Mouse (Mus musculus) cerebral cortex, adult 2 months (tissue): ENCODE measurements around the gene Faap24.

Experiments used
- WGBS: fragments of 180-500 bp; shearing (Covaris S2); methylation state at CpG from one replicate; pipeline ENCODE4 v1.1.7; 2018; 5-methylcytosine and 5-hydroxymethylcytosine counted together

Gene Faap24

DNA sequence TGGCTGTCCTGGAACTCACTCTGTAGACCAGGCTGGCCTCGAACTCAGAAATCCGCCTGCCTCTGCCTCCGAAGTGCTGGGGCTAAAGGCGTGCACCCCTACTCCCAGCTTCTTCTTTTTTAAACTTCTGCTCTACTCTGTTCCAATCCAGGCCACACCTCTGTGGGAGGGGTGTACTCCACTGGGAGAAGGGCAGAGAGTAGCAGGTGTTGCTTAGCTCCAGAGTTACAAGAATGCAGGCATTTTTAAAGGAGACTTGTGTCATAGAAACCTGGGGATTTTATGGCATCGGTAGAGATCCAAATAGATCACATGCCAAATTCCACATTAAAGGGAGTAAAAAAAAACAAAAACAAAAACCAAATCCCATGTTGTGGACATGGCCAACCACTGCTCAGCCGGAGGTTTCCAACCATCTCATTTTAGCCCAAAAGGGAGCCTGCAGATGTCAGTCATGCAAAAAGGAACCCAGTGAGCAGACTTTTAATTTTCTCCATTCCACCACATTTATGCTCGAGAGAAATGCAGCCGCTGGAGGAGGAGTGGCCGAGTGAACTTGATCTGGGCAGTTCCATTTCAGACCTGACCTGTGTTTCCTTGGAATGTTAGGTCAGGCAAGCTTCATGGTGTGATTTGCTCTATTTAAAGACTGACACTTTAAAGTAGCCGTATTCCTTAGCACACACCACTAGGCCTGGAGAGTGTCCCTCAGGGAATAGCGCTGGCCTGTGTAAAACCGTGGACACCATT, 31.3 kb downstream of the Faap24 start:
- 82% methylated on average over 12 of the region's 12 CpGs for WGBS

DNA sequence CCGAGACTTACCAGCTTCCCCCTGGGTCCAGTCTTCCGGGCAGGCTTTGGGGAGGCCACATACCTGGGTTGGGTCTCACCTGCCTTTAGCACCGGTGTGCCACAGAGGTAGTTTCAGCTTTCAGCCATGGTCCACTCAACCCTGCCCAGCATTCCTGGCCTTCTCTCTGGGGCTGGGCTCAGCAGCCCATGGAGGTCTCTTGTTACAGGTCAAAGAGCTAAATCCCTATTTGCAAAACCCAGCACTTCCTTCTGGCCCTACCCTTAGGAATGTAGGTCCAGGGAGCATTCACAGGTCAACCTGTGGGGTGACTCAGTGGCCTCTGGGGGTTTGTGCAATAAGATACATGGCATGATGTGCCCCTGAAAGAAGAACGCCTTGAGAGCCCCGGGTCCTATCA, 33.8 kb downstream of the Faap24 start:
- 88% methylated on average over 5 of the region's 5 CpGs for WGBS

DNA sequence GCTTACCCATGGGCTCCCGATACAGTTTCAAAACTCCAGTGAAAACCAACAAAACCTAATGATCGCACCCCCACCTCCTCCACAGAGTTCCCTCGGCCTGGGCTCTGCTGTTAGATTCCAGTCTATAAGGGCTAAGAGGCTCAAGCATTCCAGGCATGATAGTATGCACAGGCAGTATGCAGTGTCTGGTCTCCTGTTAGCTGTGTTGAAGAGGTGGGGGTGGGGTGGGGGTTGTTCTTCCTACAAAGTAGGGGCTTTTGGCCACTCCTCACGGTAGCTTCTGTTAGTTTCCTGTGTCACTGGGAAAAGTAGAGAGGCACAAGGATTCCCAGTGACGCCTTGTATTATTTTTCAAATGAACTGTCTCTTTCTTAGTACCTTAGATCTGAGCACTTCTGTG, 34.4 kb downstream of the Faap24 start:
- 88% methylated on average over 5 of the region's 5 CpGs for WGBS

DNA sequence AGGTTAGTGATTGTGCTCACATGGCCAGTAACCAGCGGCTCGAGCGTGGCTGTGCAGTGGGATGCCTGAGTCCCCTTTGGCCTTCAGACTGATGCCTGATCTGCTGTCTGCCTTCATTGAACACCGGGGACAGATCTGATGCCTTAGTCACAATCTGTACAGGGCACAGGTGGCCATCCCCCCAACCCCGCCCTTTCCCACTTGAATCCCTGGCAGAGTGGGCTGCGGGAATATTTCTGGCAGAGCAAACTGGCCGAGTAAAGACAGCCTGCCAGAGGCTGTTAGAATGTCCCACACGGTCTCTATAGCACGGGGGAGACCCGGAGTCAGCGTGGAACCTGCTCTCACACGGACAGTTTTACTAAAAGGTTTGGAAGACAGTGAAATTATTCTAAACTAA, 39.0 kb downstream of the Faap24 start:
- WGBS, result 83% methylated on average over 12 of the region's 12 CpGs

DNA sequence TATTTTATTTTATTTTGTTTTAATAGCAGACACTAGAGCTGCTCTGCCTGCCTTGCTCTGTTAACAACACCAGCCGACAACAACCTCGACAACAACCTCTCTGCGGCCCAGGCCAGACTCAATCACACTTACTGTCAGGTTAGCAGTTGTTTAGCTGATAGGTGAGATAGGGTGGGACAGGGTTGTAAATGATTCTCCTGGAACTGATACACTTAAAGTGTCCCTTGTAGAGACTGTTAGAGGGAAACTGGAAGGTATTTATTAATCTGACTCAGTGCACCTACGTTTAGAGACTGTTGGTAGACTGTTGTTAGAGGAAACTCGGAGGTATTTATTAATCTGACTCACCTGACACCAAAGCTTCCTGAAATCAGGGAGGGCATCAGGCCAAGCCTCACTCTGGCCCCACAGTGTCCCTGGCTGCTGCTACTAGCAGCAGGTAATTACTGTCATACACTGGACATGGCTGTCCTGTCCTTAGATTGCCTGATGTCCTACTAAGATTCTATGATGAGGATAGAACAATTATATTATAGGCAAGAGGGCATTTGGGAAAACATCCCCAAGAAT, 41.2 kb downstream of the Faap24 start:
- WGBS, result 89% methylated on average over 5 of the region's 5 CpGs

DNA sequence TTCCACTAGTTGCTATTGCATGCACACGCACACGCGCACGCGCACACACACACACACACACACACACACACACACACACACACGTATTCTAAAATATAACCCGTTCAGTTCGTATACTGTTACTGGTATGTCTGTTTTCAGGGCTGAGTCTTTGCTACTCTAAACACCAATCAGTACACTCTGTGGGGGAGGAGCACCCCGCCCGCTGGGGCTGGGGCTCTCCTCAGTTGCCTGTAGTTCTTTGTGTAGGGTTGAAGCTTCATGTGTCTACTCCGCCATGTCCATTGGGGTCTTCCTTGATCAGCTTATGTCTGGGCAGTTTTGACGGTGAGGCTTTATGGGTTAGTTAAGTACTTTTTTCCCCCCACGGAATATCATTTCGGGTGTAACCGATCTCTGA, 43.3 kb downstream of the Faap24 start:
- 97% methylated on average over 15 of the region's 15 CpGs for WGBS

DNA sequence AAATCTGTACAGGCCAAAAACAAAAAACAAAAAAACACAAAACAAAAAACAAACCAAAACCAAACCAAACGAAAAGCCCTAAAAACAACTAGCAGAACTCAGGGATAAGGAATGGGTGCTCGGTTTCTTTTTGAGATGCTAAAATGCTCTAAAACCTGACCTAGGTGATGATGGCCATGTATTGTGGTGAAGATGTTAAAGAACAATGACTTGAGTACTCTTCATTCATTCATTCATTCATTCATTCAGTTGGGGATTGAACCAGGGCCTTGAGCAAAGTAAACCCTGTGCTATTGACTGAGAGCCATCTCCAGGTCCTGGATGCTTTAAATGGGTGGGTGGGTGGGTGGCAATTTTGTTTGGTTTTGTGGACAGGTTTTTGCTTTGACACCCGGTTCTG, 45.5 kb downstream of the Faap24 start:
- 91% methylated on average over 3 of the region's 3 CpGs for WGBS

DNA sequence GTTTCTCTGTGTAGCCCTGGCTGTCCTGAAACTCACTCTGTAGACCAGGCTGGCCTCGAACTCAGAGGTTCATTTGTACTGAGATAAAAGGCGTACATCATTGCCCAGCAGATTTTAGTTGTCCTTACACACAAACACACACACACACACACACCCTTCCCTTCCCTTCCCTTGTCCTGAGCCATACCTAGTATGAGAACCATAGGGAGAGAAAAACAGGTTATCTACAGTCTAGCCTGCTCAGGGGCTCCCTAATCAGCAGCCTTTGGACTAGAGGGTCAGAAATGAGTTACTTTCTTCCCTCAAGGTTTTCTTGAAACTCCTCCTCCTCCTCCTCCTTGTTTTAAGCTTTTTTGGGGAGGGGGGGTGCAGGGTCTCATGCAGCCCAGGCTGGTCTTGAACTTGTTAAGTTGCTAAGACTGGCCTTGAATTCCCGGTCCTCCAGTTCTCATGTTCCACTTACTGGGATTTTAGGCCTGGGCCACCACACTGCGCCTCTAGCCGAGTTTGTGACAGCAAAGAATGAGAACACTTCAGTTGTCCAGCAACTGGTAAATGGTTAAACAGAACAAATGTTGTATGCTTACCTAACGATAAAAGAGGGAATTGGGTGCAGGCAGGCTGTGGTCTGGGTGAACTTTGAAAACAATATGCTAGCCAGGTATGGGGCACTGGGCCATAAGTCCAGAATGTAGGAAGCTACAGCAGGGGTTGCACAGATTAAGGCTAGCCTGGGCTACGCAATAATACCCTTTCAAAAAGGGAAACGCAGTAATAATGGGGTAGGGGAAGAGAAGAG, 46.6 kb downstream of the Faap24 start:
- WGBS, result 95% methylated on average over 8 of the region's 8 CpGs

DNA sequence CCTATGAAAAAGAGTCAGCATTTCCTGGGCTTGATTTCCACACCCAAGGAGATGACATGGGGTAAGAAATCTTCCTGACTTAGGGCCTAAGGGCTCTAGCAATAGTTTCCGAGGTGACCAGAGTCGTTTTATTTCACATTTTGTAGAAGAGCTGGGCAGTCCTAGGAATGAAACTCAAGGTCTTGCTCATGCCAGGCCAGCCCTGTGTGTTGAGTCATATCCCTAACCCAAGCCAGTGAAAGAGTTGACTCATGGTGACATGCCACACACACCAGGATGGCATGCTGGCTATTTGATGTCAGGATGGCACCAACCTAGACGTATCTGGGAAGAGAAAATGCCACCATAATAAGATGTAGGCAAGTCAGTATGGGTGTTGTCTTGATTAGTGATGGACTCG, 47.6 kb downstream of the Faap24 start:
- WGBS, result 92% methylated on average over 4 of the region's 4 CpGs

DNA sequence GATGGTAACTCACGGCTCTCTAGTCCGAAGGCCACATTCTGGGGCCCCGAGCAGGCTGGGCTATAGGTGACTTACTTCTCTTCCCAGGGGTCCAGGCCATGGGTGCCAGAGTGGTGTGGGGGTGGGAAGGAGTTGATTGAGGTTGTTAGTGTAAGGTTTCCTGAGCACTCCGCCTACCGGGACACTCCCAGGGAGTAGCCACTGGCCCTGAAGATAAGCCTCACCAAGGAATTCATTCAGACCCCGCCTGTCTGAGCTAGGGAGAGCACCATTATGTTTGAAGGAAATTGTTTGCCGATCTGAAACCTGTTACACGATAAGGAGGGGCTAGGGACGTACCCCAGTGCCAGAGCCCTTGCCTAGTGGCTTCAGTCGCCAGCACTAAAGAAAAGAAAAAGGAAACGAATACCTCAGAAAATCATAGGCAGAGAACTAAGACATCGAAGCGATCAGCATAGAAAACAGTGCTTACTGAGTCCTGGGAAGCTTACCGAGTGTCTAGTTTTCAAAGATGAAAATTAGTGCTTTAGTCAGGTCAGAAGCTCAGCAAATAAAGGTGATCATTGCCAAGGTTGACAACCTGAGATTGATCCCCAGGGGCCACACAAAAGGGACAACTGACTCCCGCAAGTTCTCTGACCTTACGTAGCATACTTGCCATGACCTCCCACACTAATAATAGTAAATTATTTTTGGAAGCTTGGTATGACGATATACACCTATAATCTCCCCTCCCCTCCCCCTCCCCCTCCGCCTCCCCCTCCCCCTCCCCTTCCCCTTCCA, 48.5 kb downstream of the Faap24 start:
- WGBS, result 79% methylated on average over 17 of the region's 18 CpGs

DNA sequence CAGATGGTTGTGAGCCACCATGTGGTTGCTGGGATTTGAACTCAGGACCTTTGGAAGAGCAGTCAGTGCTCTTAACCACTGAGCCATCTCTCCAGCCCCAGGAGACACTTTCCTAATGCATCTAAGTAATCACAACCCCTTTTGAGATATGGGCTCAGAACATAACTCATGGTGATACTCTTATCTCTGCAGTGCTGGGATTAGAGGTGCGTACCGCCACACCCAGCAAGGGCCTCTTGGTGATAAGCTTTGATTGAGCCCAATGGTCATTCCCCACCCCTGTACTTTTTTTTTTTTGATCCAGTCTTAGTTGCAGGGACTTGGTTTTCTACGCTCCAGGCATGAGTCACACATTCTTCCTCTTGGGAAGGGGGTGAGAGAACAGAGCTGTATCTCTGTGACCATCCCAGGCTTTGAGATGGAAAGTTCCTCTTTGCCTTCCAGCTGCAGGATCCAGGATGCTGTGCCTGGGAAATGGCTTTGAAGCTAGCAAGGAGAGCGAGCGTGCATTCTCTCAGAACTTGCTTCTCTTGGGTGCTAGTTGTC, 51.8 kb downstream of the Faap24 start:
- 86% methylated on average over 5 of the region's 5 CpGs for WGBS

DNA sequence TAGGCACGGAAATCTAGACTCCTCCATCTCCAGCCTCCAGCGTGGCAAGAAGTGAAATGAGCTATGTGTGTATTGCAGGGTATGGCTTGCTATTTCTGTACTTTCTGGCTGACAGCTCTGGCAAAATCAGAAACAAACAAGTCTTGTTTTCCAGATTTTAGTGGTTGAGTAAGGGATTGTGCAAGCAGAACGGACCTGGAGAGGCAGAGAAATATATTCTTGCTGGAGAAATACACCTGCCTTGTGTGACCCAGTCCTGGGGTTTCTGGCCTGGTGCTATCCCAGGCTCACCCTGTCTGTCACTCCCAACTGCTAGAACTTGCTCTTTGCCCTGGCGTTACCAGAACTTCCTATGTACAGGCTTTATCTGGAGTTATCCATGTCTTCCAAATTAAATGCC, 54.1 kb downstream of the Faap24 start:
- WGBS, result 36% methylated on average over 4 of the region's 4 CpGs
